Mouse (Mus musculus) heart, embryonic 13.5 days (tissue): ENCODE data around the gene Slc25a44. TPM values are rescaled to one million over a fixed set of nuclear protein-coding genes. Genes with fewer than 3 reads are reported as not detected.
"Not testable (repeated sequence)": the region's sequence is repeated elsewhere in the genome, so short reads cannot be mapped to it uniquely, and the experiment has no call there.

ENCODE experiments used
- ATAC-seq: fragments of 200-750 bp; cut with Nextera tagmentation; 2 replicates; pipeline ENCODE4 v1.8.0; 2017; ENCODE audit warnings: moderate TSS enrichment; ENCODE audit not compliant: insufficient number of reproducible peaks, low FRiP score, low TSS enrichment; ENCODE audit errors: extremely low read depth
- H3K27ac ChIP-seq: fragments of 300-500 bp; sonication (generic); replicated peaks from 2 replicates; pipeline ENCODE4 v1.5.1; 2015; ENCODE audit warnings: moderate library complexity, mild to moderate bottlenecking, inconsistent platforms
- H3K27me3 ChIP-seq: fragments of 300-500 bp; sonication (generic); replicated peaks from 2 replicates; pipeline ENCODE4 v1.6.1; 2015; ENCODE audit warnings: mild to moderate bottlenecking, inconsistent platforms
- H3K36me3 ChIP-seq: fragments of 300-500 bp; sonication (generic); 2 replicates; pipeline ENCODE4 v1.6.1; 2015; ENCODE audit warnings: mild to moderate bottlenecking, inconsistent platforms
- H3K4me1 ChIP-seq: fragments of 300-500 bp; sonication (generic); 2 replicates; pipeline ENCODE4 v1.6.1; 2015; ENCODE audit warnings: inconsistent platforms
- H3K4me2 ChIP-seq: fragments of 300-500 bp; sonication (generic); 2 replicates; pipeline ENCODE4 v1.6.1; 2015; ENCODE audit warnings: inconsistent platforms, mild to moderate bottlenecking, moderate library complexity
- H3K4me3 ChIP-seq: fragments of 300-500 bp; sonication (generic); 2 replicates; pipeline ENCODE4 v1.5.1; 2015; ENCODE audit warnings: moderate library complexity, mild to moderate bottlenecking, inconsistent platforms
- H3K9ac ChIP-seq: fragments of 300-500 bp; sonication (generic); 2 replicates; pipeline ENCODE4 v1.6.1; 2015; ENCODE audit warnings: inconsistent platforms, mild to moderate bottlenecking, moderate library complexity
- H3K9me3 ChIP-seq: fragments of 300-500 bp; sonication (generic); 2 replicates; pipeline ENCODE4 v1.6.1; 2016; ENCODE audit warnings: inconsistent platforms
- WGBS: fragments of 180-500 bp; shearing (Covaris S2); methylation state at CpG from one replicate; pipeline ENCODE4 v1.1.7; 2015; ENCODE audit warnings: mixed read lengths; 5-methylcytosine and 5-hydroxymethylcytosine counted together
- polyA plus RNA-seq: library from polyadenylated mRNA; unstranded; fragments of >200 nt; fragmentation: Nextera tagmentation; extraction: Ambion mirVana; gene quantifications from 2 replicates; pipeline ENCODE4 v1.2.1, GENCODE M21; 2015

The Slc25a44 gene
- polyA plus RNA-seq, 1 experiment from 2014 or later, result 12.0 TPM

DNA sequence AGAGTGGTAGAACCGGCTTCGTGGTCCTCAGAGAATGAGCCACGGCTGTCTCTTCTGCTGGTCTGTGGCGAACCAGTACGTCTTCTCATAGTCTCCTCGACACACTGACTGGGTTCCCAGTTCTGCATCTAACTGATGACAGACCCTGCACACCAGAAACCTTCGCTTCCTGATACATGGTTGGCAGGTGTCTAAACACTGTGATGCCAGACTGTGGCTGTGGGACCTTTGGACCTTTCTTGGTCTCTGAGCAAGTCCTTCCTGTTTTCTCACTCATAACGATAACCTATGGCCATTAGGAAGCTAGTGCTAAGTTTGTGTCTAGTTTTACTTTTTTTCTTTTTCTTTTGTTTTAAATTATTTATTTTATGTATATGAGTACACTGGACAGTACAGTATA lies 23.5 kb upstream of the Slc25a44 start:
- no peaks in the 10 kb centered on the region for H3K36me3 ChIP-seq
- H3K9ac ChIP-seq, result no peak overlapping the region
- H3K27ac ChIP-seq, result no peak overlapping the region
- H3K27me3 ChIP-seq, result peaks cover 58% of the 10 kb centered on the region
- ATAC-seq, result no peak
- H3K4me3 ChIP-seq, result no peak overlapping the region
- no peaks in the 10 kb centered on the region for H3K9me3 ChIP-seq
- H3K4me1 ChIP-seq, result peaks cover 25% of the 10 kb centered on the region
- no peak overlapping the region for H3K4me2 ChIP-seq
- 87% methylated on average over 8 of the region's 8 CpGs for WGBS

GRCm38 (mm10) chr3:88447676-88448183 lies 22.8 kb upstream of the Slc25a44 start:
- no peak overlapping the region for H3K4me3 ChIP-seq
- no peak overlapping the region for H3K9ac ChIP-seq
- no peaks in the 10 kb centered on the region for H3K9me3 ChIP-seq
- H3K4me1 ChIP-seq, result peaks cover 25% of the 10 kb centered on the region
- WGBS, result 47% methylated on average over 8 of the region's 8 CpGs
- no peak for ATAC-seq
- no peak overlapping the region for H3K27ac ChIP-seq
- no peaks in the 10 kb centered on the region for H3K36me3 ChIP-seq
- H3K27me3 ChIP-seq, result peaks cover 51% of the 10 kb centered on the region
- no peak overlapping the region for H3K4me2 ChIP-seq

DNA sequence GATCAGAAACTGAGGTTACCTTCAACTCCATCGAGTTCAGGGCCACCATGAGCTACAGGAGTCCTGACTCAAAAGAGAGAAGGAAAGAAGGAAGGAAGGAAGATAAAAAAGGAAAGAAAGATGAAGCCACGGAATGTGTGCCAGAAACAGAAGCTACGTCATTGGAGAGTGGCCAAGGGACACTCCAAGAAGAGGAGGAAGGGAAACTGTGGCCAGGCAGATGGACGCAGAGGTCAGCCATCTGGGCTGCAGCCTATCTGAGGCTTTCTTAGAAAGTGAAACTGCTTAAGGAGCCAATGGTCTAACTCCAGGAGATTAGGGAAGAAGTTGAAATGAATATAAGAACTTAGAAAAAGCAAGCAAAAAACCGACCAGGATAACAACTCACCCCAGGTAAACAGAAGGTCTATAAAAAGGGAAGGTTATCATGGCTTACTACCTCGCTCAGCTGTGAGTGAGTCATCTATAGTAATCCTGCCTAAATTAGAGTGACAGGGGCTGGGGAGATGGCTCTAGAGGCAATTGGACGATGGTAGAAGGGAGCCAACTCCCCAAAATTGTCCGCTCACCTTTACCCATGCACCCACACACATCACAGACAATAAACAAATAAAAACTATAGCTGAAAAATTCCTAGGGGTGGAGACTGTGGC lies 21.7 kb upstream of the Slc25a44 start:
- Histone ChIP-seq H3K36me3 (no peaks in the 10 kb centered on the region), H3K9me3 (no peaks in the 10 kb centered on the region), H3K4me1 (peaks cover 25% of the 10 kb centered on the region), H3K27me3 (peaks cover 40% of the 10 kb centered on the region), H3K9ac (no peak overlapping the region), H3K4me3 (no peak overlapping the region), H3K4me2 (no peak overlapping the region), H3K27ac (no peak overlapping the region)
- ATAC-seq, result no peak
- 45% methylated on average over 8 of the region's 8 CpGs for WGBS

GRCm38 (mm10) chr3:88442888-88443287 lies 17.9 kb upstream of the Slc25a44 start:
- H3K9ac ChIP-seq, result no peak overlapping the region
- no peaks in the 10 kb centered on the region for H3K36me3 ChIP-seq
- no peak for ATAC-seq
- peaks cover 19% of the 10 kb centered on the region; the same call in 1 of the 2 replicates for H3K27me3 ChIP-seq
- H3K4me2 ChIP-seq, result no peak overlapping the region
- no peak overlapping the region for H3K4me3 ChIP-seq
- no peaks in the 10 kb centered on the region for H3K9me3 ChIP-seq
- H3K4me1 ChIP-seq, result peaks cover 30% of the 10 kb centered on the region
- WGBS, result 61% methylated on average over 7 of the region's 7 CpGs
- no peak overlapping the region for H3K27ac ChIP-seq

DNA sequence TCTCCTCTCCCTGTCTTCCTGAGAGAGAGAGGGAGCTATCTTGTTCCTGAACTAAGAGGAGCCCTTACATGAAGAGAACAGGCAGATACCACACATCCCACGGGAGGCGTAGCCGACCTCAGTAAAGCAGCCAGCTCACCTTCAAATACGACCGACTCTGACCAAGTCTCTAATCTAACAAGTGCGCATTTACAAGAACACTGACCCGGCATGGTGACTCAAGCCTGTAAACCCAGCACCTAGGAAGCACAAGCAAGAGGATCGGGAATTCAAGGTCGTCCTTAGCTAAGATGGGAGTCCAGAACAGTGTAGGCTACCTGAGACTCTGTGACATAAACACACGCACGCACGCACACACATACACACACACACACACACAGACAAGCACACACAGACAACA lies 17.5 kb upstream of the Slc25a44 start:
- Histone ChIP-seq H3K4me2 (no peak overlapping the region), H3K4me1 (peaks cover 30% of the 10 kb centered on the region), H3K27me3 (peaks cover 19% of the 10 kb centered on the region; the same call in 1 of the 2 replicates), H3K9ac (no peak overlapping the region), H3K27ac (no peak overlapping the region), H3K9me3 (no peaks in the 10 kb centered on the region), H3K4me3 (no peak overlapping the region), H3K36me3 (no peaks in the 10 kb centered on the region)
- ATAC-seq, result no peak
- 69% methylated on average over 12 of the region's 12 CpGs for whole genome bisulfite sequencing

GRCm38 (mm10) chr3:88440500-88441381 lies 15.8 kb upstream of the Slc25a44 start:
- H3K9ac ChIP-seq, result peak overlapping the region; percentile 75
- H3K27me3 ChIP-seq, result peaks cover 14% of the 10 kb centered on the region; the same call in 1 of the 2 replicates
- no peaks in the 10 kb centered on the region for H3K36me3 ChIP-seq
- H3K9me3 ChIP-seq, result no peaks in the 10 kb centered on the region
- peak overlapping the region; percentile 35 for H3K4me3 ChIP-seq
- H3K4me1 ChIP-seq, result peaks cover 37% of the 10 kb centered on the region
- H3K4me2 ChIP-seq, result peak overlapping the region; percentile 66
- ATAC-seq, result no peak
- H3K27ac ChIP-seq, result no peak overlapping the region
- 17% methylated on average over 27 of the region's 27 CpGs for WGBS

GRCm38 (mm10) chr3:88439582-88439981 lies 14.6 kb upstream of the Slc25a44 start:
- H3K4me3 ChIP-seq, result no peak overlapping the region

DNA sequence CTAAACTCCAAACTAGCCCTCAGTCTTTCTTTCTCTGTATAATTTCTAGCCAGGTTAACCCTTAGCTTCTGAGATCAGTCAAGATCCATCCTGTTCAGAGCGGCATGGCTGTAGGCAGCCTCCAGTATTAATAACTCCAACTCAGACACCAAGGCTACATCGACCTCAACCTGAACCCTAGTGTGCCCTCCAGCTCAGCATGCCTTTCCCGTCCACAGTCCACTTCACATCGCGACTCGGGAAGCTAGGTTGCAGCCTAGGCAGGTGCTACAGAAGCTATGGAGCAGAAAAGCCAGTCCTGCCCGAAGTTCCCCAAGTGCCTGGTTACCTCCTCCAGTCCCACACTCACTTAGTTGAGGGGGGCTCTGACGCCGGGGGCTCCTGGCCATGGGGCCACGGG lies 12.5 kb upstream of the Slc25a44 start:
- Histone ChIP-seq H3K36me3 (no peaks in the 10 kb centered on the region), H3K9me3 (no peaks in the 10 kb centered on the region), H3K27me3 (peaks cover 12% of the 10 kb centered on the region; the same call in 1 of the 2 replicates), H3K4me3 (peak overlapping the region; percentile 47), H3K4me1 (peaks cover 37% of the 10 kb centered on the region), H3K27ac (peak overlapping the region; percentile 66; the same call in 1 of the 2 replicates), H3K4me2 (peak overlapping the region; percentile 72), H3K9ac (peak overlapping the region; percentile 72)
- no peak for ATAC-seq
- WGBS, result 63% methylated on average over 10 of the region's 10 CpGs

More at GRCm38 (mm10) chr3:88439582-88439981, 14.6 kb upstream of the Slc25a44 start:
- Histone ChIP-seq H3K27ac (no peak overlapping the region), H3K4me1 (peaks cover 37% of the 10 kb centered on the region), H3K9me3 (no peaks in the 10 kb centered on the region), H3K9ac (no peak overlapping the region), H3K36me3 (no peaks in the 10 kb centered on the region), H3K4me2 (no peak overlapping the region), H3K27me3 (peaks cover 12% of the 10 kb centered on the region; the same call in 1 of the 2 replicates)
- 72% methylated on average over 4 of the region's 4 CpGs for WGBS
- ATAC-seq, result no peak

- H3K27me3 ChIP-seq, result peaks cover 12% of the 10 kb centered on the region; the same call in 1 of the 2 replicates
- peak overlapping the region; percentile 72 for H3K9ac ChIP-seq
- WGBS, result 8% methylated on average over 29 of the region's 29 CpGs
- peak; percentile 79 for ATAC-seq
- H3K4me1 ChIP-seq, result peaks cover 37% of the 10 kb centered on the region
- H3K4me2 ChIP-seq, result peak overlapping the region; percentile 72
- H3K9me3 ChIP-seq, result no peaks in the 10 kb centered on the region
- H3K36me3 ChIP-seq, result no peaks in the 10 kb centered on the region
- H3K4me3 ChIP-seq, result peak overlapping the region; percentile 47
- peak overlapping the region; percentile 66 for H3K27ac ChIP-seq
These were observed 11.7 kb upstream of the Slc25a44 start for GRCm38 (mm10) chr3:88436395-88437201.

GRCm38 (mm10) chr3:88435515-88435914 lies 10.6 kb upstream of the Slc25a44 start:
- H3K27me3 ChIP-seq, result peaks cover 12% of the 10 kb centered on the region; the same call in 1 of the 2 replicates
- H3K9ac ChIP-seq, result no peak overlapping the region
- WGBS, result 68% methylated on average over 10 of the region's 10 CpGs
- H3K4me1 ChIP-seq, result peaks cover 27% of the 10 kb centered on the region
- H3K4me2 ChIP-seq, result no peak overlapping the region
- no peak overlapping the region for H3K27ac ChIP-seq
- H3K36me3 ChIP-seq, result no peaks in the 10 kb centered on the region
- no peaks in the 10 kb centered on the region for H3K9me3 ChIP-seq
- ATAC-seq, result no peak
- no peak overlapping the region for H3K4me3 ChIP-seq

- H3K4me1 ChIP-seq, result peaks cover 11% of the 10 kb centered on the region
- not testable (repeated sequence) for H3K36me3 ChIP-seq, H3K9me3 ChIP-seq, ATAC-seq, H3K27ac ChIP-seq, H3K4me3 ChIP-seq, H3K9ac ChIP-seq, H3K4me2 ChIP-seq, H3K27me3 ChIP-seq
- 64% methylated on average over 8 of the region's 8 CpGs for WGBS
These were observed 3.7 kb upstream of the Slc25a44 start for GRCm38 (mm10) chr3:88428639-88429038.
